Mouse (Mus musculus) lung, postnatal 0 days (tissue): ENCODE data around the gene Pik3cd.

Experiments
- CTCF ChIP-seq: IDR thresholded peaks from 2 replicates; pipeline ENCODE4 v1.5.1; 2016; ENCODE audit warnings: antibody characterized with exemption, mild to moderate bottlenecking
- EP300 ChIP-seq: IDR thresholded peaks from 2 replicates; pipeline ENCODE4 v1.6.1; 2016; ENCODE audit warnings: antibody characterized with exemption, mild to moderate bottlenecking, control low read depth

DNA sequence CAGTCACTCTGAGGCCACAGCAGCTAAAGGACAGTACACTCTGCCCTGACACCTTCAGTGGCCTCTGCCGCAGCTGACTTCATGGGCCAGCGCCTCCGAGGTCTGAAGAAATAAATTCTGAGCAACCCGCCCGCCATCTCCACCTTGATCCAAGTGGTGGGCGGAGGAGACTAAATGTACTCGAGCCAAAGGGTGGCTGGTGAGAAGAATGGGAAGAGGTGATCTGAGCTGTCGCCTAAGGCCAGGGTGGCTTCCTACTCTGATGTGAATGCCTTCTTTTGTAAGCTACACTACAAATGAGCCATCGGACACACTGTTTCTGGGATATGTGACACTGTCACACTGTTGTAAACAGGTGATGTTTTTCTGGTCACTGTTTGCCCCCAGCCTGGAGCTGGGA, 56.6 kb downstream of the Pik3cd start:
- TF ChIP-seq CTCF (no peak), EP300 (no peak)
